Mouse (Mus musculus) liver, adult 2 months (tissue): Measurements from ENCODE around the gene Rimkla.

Experiments used
- CTCF ChIP-seq: fragments of 200-500 bp; IDR thresholded peaks from 2 replicates; pipeline ENCODE4 v1.5.1; 2011; ENCODE audit warnings: low read depth, low read length, control low read depth
- POLR2A ChIP-seq: fragments of 200-500 bp; IDR thresholded peaks from 2 replicates; pipeline ENCODE4 v1.6.1; 2011; ENCODE audit warnings: low read length, control low read depth; ENCODE audit not compliant: insufficient read depth; ENCODE audit errors: extremely low read depth

GRCm38 (mm10) chr4:119524466-119524865 lies 32.0 kb upstream of the Rimkla start:
- no peak for TF ChIP-seq POLR2A
- TF ChIP-seq CTCF, result no peak
